Mouse (Mus musculus) left cerebral cortex, adult 18-20 months (tissue): ENCODE measurements around the gene Larp4. TPM values are rescaled to one million over a fixed set of nuclear protein-coding genes. Genes with fewer than 3 reads are reported as not detected.

Source experiments
- DNase-seq, 2 experiments: peaks; one replicate each; pipeline ENCODE4 v3.0.0; 2021 to 2022; ENCODE audit warnings: low spot score in 2 of 2, mixed read lengths in 1 of 2
- total RNA-seq, 2 experiments: library from RNA; stranded (reverse); gene quantifications; 2 replicates each; pipeline ENCODE4 v1.2.3; 2021

Gene Larp4
- total RNA-seq, 2 experiments from 2014 or later: 46.5 to 50.4 TPM

DNA sequence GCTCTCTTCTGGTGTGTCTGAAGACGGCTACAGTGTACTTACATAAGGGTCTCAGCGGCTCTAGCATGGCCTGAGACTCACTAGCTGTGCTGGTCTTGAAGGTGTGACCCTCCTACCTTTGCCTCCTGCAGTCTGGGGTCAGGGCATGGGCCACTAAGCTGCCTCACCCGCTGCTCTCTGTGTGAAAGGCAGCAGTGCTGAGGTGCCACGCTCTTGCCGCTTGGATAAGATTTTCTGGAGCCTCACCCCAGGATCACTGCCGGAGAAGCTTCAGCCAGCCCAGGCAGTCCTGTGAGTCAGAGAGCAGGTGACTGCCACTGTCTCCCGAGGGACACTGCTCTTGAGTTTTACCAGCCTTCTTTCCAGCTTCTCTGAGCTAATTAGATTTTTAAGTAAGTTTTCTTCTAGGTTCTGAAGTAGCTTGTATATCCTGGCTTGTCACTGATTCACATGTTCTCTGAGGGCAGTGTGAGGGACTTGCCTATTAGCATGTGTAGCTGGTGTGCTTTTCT, 86.6 kb downstream of the Larp4 start:
- no peak for DNase-seq

DNA sequence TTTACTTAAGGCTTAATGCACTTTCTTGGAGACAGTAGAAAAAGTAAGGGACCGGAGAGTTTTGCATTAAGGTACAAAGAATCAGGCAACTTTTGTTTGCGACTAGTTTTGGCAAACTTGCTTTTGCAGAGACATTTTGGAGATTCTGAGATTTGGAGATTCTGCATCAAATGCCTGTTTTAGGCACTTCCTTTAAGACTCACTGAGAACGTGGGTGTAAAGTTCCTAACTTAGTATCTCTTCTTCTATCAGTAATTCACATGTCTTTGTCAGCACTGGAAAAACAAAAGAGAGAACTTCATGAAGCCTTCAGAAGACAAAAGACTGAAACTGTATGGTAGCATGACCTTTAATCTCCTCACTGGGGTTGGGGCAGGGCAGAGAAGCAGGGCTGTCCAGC, 87.8 kb downstream of the Larp4 start:
- no peak for DNase-seq

DNA sequence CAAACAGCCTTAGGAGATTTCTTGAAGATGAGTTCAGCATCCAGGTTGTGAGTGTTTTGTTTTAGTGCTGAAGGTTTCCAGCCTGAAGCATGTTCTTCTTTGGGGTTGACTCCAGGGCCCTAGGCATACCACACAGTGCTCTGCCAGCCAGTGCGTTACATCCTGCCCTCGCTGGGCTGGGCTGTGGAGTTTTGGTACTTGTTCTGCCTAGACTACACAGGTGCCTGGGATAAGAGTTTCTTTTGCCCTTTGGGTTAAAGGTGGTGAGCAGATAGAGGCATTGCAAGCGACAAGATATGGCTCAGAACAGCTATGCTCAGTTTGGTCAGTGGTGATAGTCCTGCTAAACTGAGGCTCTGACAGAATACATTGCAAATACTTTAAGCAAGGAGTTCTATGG, 88.3 kb downstream of the Larp4 start:
- no peak for DNase-seq

DNA sequence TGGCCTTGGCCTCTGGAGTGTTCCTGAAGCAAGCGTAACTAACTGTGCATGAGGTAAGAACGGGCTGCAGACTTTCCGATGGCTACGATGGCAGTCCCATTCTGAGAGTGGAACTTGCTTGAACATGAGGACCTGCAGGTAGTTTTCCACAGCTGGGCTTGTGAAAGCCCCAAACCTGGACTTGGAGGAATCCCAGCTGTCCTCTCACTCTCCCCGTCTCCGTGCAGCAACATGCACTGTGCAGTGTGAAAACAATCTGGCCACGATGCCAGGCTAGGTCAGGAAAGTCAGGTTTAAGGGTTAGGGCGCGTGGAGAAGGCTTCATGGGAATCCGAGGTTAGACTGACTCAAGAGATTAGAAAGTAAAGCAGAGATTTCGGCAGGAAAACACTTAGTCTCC, 89.0 kb downstream of the Larp4 start:
- DNase-seq: no peak

DNA sequence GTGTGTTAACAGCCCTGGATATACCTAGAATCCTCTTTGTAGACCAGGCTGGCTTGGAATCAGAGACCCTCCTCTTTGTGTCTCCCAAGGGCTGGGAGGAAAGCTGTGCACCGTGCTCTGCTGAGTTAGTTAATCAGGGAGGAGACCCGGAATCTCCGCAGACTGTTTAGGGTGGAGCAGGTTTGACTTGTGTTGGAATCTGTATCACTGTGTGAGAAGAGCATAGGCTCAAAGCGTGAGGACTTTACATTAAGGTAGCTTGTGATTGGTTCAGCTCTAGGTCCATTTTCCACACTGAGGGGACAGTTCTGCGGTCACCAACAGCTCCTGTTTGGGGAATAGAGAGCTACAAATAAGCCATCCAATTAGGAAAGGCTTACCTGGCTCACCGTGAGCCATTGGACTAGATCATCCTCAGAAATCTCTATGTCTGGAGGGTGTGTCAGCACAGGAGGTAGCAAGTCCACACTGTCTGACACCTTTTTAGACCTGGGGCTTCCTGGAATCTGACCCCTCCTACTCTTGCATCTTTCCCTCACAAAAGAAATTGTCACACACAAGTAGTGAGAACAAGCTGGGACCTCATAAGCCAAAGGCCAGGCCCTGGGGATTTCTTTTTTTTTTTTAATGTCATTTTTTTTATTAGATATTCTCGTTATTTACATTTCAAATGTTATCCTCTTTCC, 89.9 kb downstream of the Larp4 start:
- no peak for DNase-seq

DNA sequence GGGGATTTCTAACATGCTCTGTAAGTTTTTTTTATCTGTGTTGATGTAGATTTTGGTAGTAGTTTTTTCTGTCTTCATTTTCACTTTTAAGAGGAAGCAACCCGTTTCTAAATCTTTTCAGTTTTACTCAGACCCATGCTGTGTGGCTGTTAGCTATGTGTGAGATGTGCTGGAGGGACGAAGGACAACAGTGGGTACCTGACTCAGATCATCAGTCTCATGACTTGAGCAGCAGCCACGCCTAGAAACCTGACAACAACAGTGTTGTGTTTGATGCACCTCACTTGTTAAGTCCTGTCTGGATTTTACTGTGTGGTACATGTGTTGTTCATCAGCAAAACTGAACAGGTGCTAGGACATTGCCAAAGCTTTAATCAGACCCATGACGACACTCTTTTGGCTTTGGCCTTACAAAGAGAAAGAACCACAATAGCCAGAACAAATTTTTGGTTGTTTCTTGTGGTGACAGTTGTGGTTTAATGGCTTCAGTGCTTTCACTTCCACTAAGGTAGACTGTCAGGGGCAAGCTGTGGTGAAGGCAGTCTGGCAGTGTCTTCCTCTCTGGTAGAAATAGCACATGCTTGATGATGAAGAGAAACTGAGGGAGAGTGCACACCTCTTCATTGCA, 90.8 kb downstream of the Larp4 start:
- no peak for DNase-seq

DNA sequence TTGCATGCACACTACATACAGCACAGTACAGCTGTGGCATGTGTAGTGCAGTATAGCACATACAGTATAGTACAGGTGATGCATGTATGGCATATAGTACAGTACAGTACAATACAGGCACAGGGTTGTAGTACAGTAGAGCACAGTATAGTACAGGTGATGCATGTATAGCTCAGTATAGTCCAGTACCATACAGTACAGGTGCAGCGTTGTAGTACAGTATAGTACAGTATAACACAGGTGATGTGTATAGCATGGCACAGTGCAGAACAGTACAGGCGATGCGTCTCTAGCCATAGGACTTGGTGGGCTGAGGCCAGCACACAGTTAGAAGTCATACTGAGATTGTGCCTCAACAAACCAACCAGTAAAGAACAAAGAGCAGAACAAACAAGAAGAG, 91.5 kb downstream of the Larp4 start:
- DNase-seq: no peak

DNA sequence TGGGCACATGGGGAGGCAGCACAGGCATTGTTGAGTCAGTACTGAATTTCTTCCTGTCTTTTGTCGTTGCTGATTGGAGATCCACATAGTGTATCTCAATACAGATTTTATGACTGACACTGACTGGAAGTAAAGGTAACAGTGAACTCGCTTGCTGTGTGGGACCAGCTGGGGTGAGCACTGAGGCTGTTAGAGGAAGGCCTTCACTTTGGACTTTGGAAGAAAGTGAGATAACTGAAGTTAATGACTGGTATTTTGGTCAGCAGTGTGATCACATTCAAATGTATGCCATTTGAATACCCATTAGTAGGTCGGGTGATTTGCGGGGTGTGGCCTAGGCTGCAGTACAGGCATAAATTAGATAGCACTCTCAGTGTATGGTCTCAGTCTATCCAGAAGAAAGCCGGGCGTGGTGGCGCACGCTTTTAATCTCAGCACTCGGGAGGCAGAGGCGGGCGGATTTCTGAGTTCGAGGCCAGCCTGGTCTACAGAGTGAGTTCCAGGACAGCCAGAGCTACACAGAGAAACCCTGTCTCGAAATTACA, 93.4 kb downstream of the Larp4 start:
- no peak for DNase-seq

Other genes starting within 250 kb of the Larp4 start
- gene Cox14, start 244.4 kb upstream of the Larp4 start, total RNA-seq: 100 to 1,000 TPM; 126 TPM
- 10 to 100 TPM; 34.4 to 35.2 TPM for gene Cers5, start 197.2 kb upstream of the Larp4 start, total RNA-seq
- gene Lima1, start 94.6 kb upstream of the Larp4 start, total RNA-seq: 1 to 10 TPM; 7.0 to 9.6 TPM
- under 1 TPM in 1 of 2 experiments, not detected in 1; 0.05 TPM for gene Fam186a, start 3.0 kb upstream of the Larp4 start, total RNA-seq
- 10 to 100 TPM; 59.9 to 63.5 TPM for gene Dip2b, start 68.6 kb downstream of the Larp4 start, total RNA-seq